Mouse (Mus musculus) brain, embryonic 14.5 days (tissue): ENCODE data around the gene Ncor2.

Experiments
- CTCF ChIP-seq: fragments of 200-500 bp; IDR thresholded peaks from 2 replicates; pipeline ENCODE4 v1.5.1; 2012; ENCODE audit warnings: inconsistent platforms, mild to moderate bottlenecking, moderate library complexity, borderline replicate concordance; ENCODE audit not compliant: insufficient read depth, insufficient read length; ENCODE audit errors: extremely low read depth
- POLR2A ChIP-seq: fragments of 200-500 bp; IDR thresholded peaks from 2 replicates; pipeline ENCODE4 v1.6.1; 2012; ENCODE audit warnings: mild to moderate bottlenecking, inconsistent platforms, borderline replicate concordance; ENCODE audit not compliant: poor library complexity, insufficient read depth, insufficient read length, severe bottlenecking; ENCODE audit errors: extremely low read depth

- no peak for TF ChIP-seq POLR2A
- peak; percentile 99 for TF ChIP-seq CTCF
Measured at GRCm38 (mm10) chr5:125066479-125067471, 112.2 kb downstream of the Ncor2 start.
